Mouse (Mus musculus): ENCODE data around the gene Krtap4-13. TPM values are rescaled to one million over a fixed set of nuclear protein-coding genes. Genes with fewer than 3 reads are reported as not detected.
"Not testable (repeated sequence)": the region's sequence is repeated elsewhere in the genome, so short reads cannot be mapped to it uniquely, and the experiment has no call there.

Gene Krtap4-13
- polyA plus RNA-seq, 1 experiment: 0.14 TPM

DNA sequence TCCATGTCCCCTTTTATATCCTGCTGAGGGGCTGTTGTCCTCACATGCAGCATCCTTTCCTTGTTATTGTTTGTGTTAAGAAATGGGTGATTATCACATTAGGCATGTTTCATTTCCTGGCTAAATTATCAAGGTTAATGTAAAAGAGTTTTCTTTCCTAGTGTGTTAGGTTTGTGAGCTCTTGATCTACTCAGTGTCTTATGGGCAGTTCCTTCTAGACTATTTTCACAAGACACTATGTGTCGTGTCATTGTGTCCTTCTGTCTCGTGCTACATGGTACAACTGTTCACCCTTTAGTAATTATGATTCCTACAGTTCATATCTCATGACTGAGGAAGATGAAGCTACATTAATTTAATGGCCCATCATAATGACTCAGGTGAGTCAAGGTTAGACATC, 16.3 kb downstream of the Krtap4-13 start, which contains the start of gene Gm11596:
Gene Gm11596, minus strand, starts transcription at position 101 of the 400 bp plus-strand sequence.
- Histone ChIP-seq H3K4me3 (ENCODE audit: control insufficient read depth, low read depth, low read length) (no peak within 1 kb of the TSS), H3K27me3 (ENCODE audit: control insufficient read depth, insufficient read depth, low read length) (no peaks in the 10 kb centered on the region), H3K4me1 (ENCODE audit: control insufficient read depth, insufficient read depth, low read length) (no peaks in the 10 kb centered on the region), H3K36me3 (ENCODE audit: control insufficient read depth, insufficient read depth, low read length) (no peaks in the 10 kb centered on the region), H3K27ac (ENCODE audit: control insufficient read depth, insufficient read depth, low read depth, low read length) (no peak within 1 kb of the TSS)
- TF ChIP-seq CTCF (IDR thresholded peaks at IDR 0.05; ENCODE audit: control insufficient read depth, insufficient read depth, insufficient replicate concordance, low read depth, low read length): no peak
- TF ChIP-seq POLR2A (IDR thresholded peaks at IDR 0.05; ENCODE audit: control insufficient read depth, low read depth, low read length): no peak

- not testable (repeated sequence) for H3K4me1 ChIP-seq (ENCODE audit: control insufficient read depth, insufficient read depth, low read length); H3K4me3 ChIP-seq (ENCODE audit: control insufficient read depth, low read depth, low read length); H3K27me3 ChIP-seq (ENCODE audit: control insufficient read depth, insufficient read depth, low read length); H3K27ac ChIP-seq (ENCODE audit: control insufficient read depth, insufficient read depth, low read depth, low read length); H3K36me3 ChIP-seq (ENCODE audit: control insufficient read depth, insufficient read depth, low read length)
Measured at GRCm38 (mm10) chr11:99784900-99785299, 24.8 kb downstream of the Krtap4-13 start, which contains the start of gene Krtap4-9. Gene Krtap4-9, plus strand, starts transcription at chr11:99785200.

- Histone ChIP-seq H3K4me1 (ENCODE audit: control insufficient read depth, insufficient read depth, low read length) (no peaks in the 10 kb centered on the region), H3K27ac (ENCODE audit: control insufficient read depth, insufficient read depth, low read depth, low read length) (no peak within 1 kb of the TSS), H3K27me3 (ENCODE audit: control insufficient read depth, insufficient read depth, low read length) (no peaks in the 10 kb centered on the region), H3K4me3 (ENCODE audit: control insufficient read depth, low read depth, low read length) (no peak within 1 kb of the TSS), H3K36me3 (ENCODE audit: control insufficient read depth, insufficient read depth, low read length) (no peaks in the 10 kb centered on the region)
- no peak for TF ChIP-seq CTCF (IDR thresholded peaks at IDR 0.05; ENCODE audit: control insufficient read depth, insufficient read depth, insufficient replicate concordance, low read depth, low read length)
- TF ChIP-seq POLR2A (IDR thresholded peaks at IDR 0.05; ENCODE audit: control insufficient read depth, low read depth, low read length): no peak
Measured at GRCm38 (mm10) chr11:99780604-99781003, 29.1 kb downstream of the Krtap4-13 start, which contains the start of gene Krtap4-8. Gene Krtap4-8, minus strand, starts transcription at chr11:99780704.

- H3K27ac ChIP-seq (ENCODE audit: control insufficient read depth, insufficient read depth, low read depth, low read length): no peak overlapping the region
- H3K27me3 ChIP-seq (ENCODE audit: control insufficient read depth, insufficient read depth, low read length): no peaks in the 10 kb centered on the region
- no peaks in the 10 kb centered on the region for H3K4me1 ChIP-seq (ENCODE audit: control insufficient read depth, insufficient read depth, low read length)
- no peak overlapping the region for H3K4me3 ChIP-seq (ENCODE audit: control insufficient read depth, low read depth, low read length)
- no peak for TF ChIP-seq POLR2A (IDR thresholded peaks at IDR 0.05; ENCODE audit: control insufficient read depth, low read depth, low read length)
- no peak for TF ChIP-seq CTCF (IDR thresholded peaks at IDR 0.05; ENCODE audit: control insufficient read depth, insufficient read depth, insufficient replicate concordance, low read depth, low read length)
- no peaks in the 10 kb centered on the region for H3K36me3 ChIP-seq (ENCODE audit: control insufficient read depth, insufficient read depth, low read length)
Measured at GRCm38 (mm10) chr11:99778401-99778800, 31.3 kb downstream of the Krtap4-13 start.

GRCm38 (mm10) chr11:99772813-99773212, 36.9 kb downstream of the Krtap4-13 start, which contains the start of gene Gm11595:
Gene Gm11595, minus strand, starts transcription at chr11:99772913.
- H3K27ac ChIP-seq (ENCODE audit: control insufficient read depth, insufficient read depth, low read depth, low read length); H3K36me3 ChIP-seq (ENCODE audit: control insufficient read depth, insufficient read depth, low read length); H3K27me3 ChIP-seq (ENCODE audit: control insufficient read depth, insufficient read depth, low read length); H3K4me3 ChIP-seq (ENCODE audit: control insufficient read depth, low read depth, low read length); H3K4me1 ChIP-seq (ENCODE audit: control insufficient read depth, insufficient read depth, low read length): not testable (repeated sequence)

DNA sequence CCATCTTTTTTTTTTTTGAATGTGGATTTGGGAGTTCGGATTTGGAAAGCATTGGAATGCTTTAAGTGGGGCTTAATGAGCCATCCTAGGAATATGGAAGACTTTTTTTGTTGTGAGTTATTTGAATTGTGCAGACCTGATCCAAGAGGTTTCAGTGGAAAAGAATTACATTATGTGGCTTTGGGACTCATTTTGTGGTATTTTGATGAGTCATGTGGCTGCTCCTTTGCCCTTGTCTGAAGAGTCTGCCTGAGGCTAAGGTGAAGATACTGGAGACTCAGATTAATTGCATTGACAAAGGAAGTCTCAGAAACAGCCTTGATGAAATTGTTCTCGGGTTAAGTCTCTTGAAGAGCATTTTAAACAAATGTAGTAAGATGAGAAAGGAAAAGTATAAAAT, 41.3 kb downstream of the Krtap4-13 start:
- Histone ChIP-seq H3K4me3 (ENCODE audit: control insufficient read depth, low read depth, low read length) (no peak overlapping the region), H3K36me3 (ENCODE audit: control insufficient read depth, insufficient read depth, low read length) (no peaks in the 10 kb centered on the region), H3K27me3 (ENCODE audit: control insufficient read depth, insufficient read depth, low read length) (no peaks in the 10 kb centered on the region), H3K4me1 (ENCODE audit: control insufficient read depth, insufficient read depth, low read length) (no peaks in the 10 kb centered on the region), H3K27ac (ENCODE audit: control insufficient read depth, insufficient read depth, low read depth, low read length) (no peak overlapping the region)
- TF ChIP-seq POLR2A (IDR thresholded peaks at IDR 0.05; ENCODE audit: control insufficient read depth, low read depth, low read length) (no peak), CTCF (IDR thresholded peaks at IDR 0.05; ENCODE audit: control insufficient read depth, insufficient read depth, insufficient replicate concordance, low read depth, low read length) (no peak)

Other genes with a start within 250 kb of the Krtap4-13 start
- 0.48 TPM in 1 of 2 replicates, not detected in the other for gene Krtap3-1, start 243.3 kb downstream of the Krtap4-13 start, polyA plus RNA-seq (2012; rRNA removed)
- not detected in 2 replicates for gene Krtap1-5, start 228.9 kb downstream of the Krtap4-13 start, polyA plus RNA-seq (2012; rRNA removed)
- gene Krtap1-4, start 226.2 kb downstream of the Krtap4-13 start, polyA plus RNA-seq (2012; rRNA removed): not detected in 2 replicates
- 0.12 TPM in 1 of 2 replicates, not detected in the other for gene Krtap1-3, start 218.6 kb downstream of the Krtap4-13 start, polyA plus RNA-seq (2012; rRNA removed)
- gene Krtap9-3, start 211.8 kb downstream of the Krtap4-13 start, polyA plus RNA-seq (2012; rRNA removed): not detected in 2 replicates
- gene Gm11938, start 206.6 kb downstream of the Krtap4-13 start, polyA plus RNA-seq (2012; rRNA removed): not detected in 2 replicates
- gene Gm11937, start 199.7 kb downstream of the Krtap4-13 start, polyA plus RNA-seq (2012; rRNA removed): not detected in 2 replicates
- gene Krtap2-4, start 195.0 kb downstream of the Krtap4-13 start, polyA plus RNA-seq (2012; rRNA removed): 0.13 and 0.26 TPM in 2 replicates
- not detected in 2 replicates for gene Gm11562, start 189.5 kb downstream of the Krtap4-13 start, polyA plus RNA-seq (2012; rRNA removed)
- gene Krtap4-1, start 181.7 kb downstream of the Krtap4-13 start, polyA plus RNA-seq (2012; rRNA removed): not detected in 2 replicates
- gene Krtap4-2, start 174.8 kb downstream of the Krtap4-13 start, polyA plus RNA-seq (2012; rRNA removed): not detected in 2 replicates
- not detected in 2 replicates for gene Krtap4-7, start 165.8 kb downstream of the Krtap4-13 start, polyA plus RNA-seq (2012; rRNA removed)
- gene Gm11555, start 159.7 kb downstream of the Krtap4-13 start, polyA plus RNA-seq (2012; rRNA removed): not detected in 2 replicates
- gene Gm11563, start 150.9 kb downstream of the Krtap4-13 start, polyA plus RNA-seq (2012; rRNA removed): not detected in 2 replicates
- 0.15 TPM in 1 of 2 replicates, not detected in the other for gene Krtap4-6, start 143.9 kb downstream of the Krtap4-13 start, polyA plus RNA-seq (2012; rRNA removed)
- not detected in 2 replicates for gene Gm14190, start 119.2 kb downstream of the Krtap4-13 start, polyA plus RNA-seq (2012; rRNA removed)
- not detected in 2 replicates for gene Gm14180, start 75.6 kb downstream of the Krtap4-13 start, polyA plus RNA-seq (2012; rRNA removed)
- gene Gm11595, start 37.0 kb downstream of the Krtap4-13 start, polyA plus RNA-seq (2012; rRNA removed): not detected in 2 replicates
- not detected in 2 replicates for gene Krtap4-8, start 29.2 kb downstream of the Krtap4-13 start, polyA plus RNA-seq (2012; rRNA removed)
- not detected in 2 replicates for gene Krtap4-9, start 24.7 kb downstream of the Krtap4-13 start, polyA plus RNA-seq (2012; rRNA removed)
- gene Gm11596, start 16.4 kb downstream of the Krtap4-13 start, polyA plus RNA-seq (2012; rRNA removed): not detected in 2 replicates
- gene Gm11569, start 11.0 kb downstream of the Krtap4-13 start, polyA plus RNA-seq (2012; rRNA removed): not detected in 2 replicates
- gene Gm11554, start 5.4 kb downstream of the Krtap4-13 start, polyA plus RNA-seq (2012; rRNA removed): not detected in 2 replicates
- 0.22 and 0.34 TPM in 2 replicates for gene Gm11564, start 5.8 kb upstream of the Krtap4-13 start, polyA plus RNA-seq (2012; rRNA removed)
- gene 2300003K06Rik, start 28.2 kb upstream of the Krtap4-13 start, polyA plus RNA-seq (2012; rRNA removed): not detected in 2 replicates
- not detected in 2 replicates for gene Krtap4-16, start 41.7 kb upstream of the Krtap4-13 start, polyA plus RNA-seq (2012; rRNA removed)
- gene Gm11568, start 48.0 kb upstream of the Krtap4-13 start, polyA plus RNA-seq (2012; rRNA removed): not detected in 2 replicates
- not detected in 2 replicates for gene Gm11559, start 54.6 kb upstream of the Krtap4-13 start, polyA plus RNA-seq (2012; rRNA removed)
- not detected in 2 replicates for gene Krtap9-1, start 63.5 kb upstream of the Krtap4-13 start, polyA plus RNA-seq (2012; rRNA removed)
- gene Gm11567, start 69.3 kb upstream of the Krtap4-13 start, polyA plus RNA-seq (2012; rRNA removed): not detected in 2 replicates
- not detected in 2 replicates for gene Krtap31-1, start 98.0 kb upstream of the Krtap4-13 start, polyA plus RNA-seq (2012; rRNA removed)
- 3.6 and 3.9 TPM in 2 replicates for gene Gm11565, start 104.9 kb upstream of the Krtap4-13 start, polyA plus RNA-seq (2012; rRNA removed)
- not detected in 2 replicates for gene Krtap31-2, start 126.4 kb upstream of the Krtap4-13 start, polyA plus RNA-seq (2012; rRNA removed)
- gene Krtap9-5, start 138.6 kb upstream of the Krtap4-13 start, polyA plus RNA-seq (2012; rRNA removed): not detected in 2 replicates
- 0.24 TPM in 1 of 2 replicates, not detected in the other for gene Krtap29-1, start 169.2 kb upstream of the Krtap4-13 start, polyA plus RNA-seq (2012; rRNA removed)
- 0.06 and 0.12 TPM in 2 replicates for gene Krtap16-1, start 176.7 kb upstream of the Krtap4-13 start, polyA plus RNA-seq (2012; rRNA removed)
- gene Krtap17-1, start 184.1 kb upstream of the Krtap4-13 start, polyA plus RNA-seq (2012; rRNA removed): 1.8 and 2.0 TPM in 2 replicates
- gene Krt33a, start 206.3 kb upstream of the Krtap4-13 start, polyA plus RNA-seq (2012; rRNA removed): not detected in 2 replicates
- gene Krt33b, start 220.0 kb upstream of the Krtap4-13 start, polyA plus RNA-seq (2012; rRNA removed): not detected in 2 replicates
- not detected in 2 replicates for gene Krt34, start 231.7 kb upstream of the Krtap4-13 start, polyA plus RNA-seq (2012; rRNA removed)
- 0.12 and 0.18 TPM in 2 replicates for gene Krt31, start 240.7 kb upstream of the Krtap4-13 start, polyA plus RNA-seq (2012; rRNA removed)

Data from testis, adult 2 months (tissue).